Mouse (Mus musculus) gastrocnemius, adult 18-20 months (tissue): Measurements from ENCODE around the gene Grik3. TPM values are rescaled to one million over a fixed set of nuclear protein-coding genes. Genes with fewer than 3 reads are reported as not detected.

Source experiments
- DNase-seq: peaks from one replicate; pipeline ENCODE4 v3.0.0; 2021; ENCODE audit warnings: low spot score
- microRNA-seq: library from miRNA; unstranded; fragments of <30 nt; microRNA quantifications from one replicate; pipeline ENCODE4 v1.2.0, GENCODE M21; 2021
- total RNA-seq, 2 experiments: library from RNA; stranded (reverse); gene quantifications; 2 replicates each; pipeline ENCODE4 v1.2.3; 2021

Grik3 gene
- total RNA-seq, 2 experiments from 2014 or later = 0.12 to 0.18 TPM

- no peak for DNase-seq
These were observed 228.1 kb downstream of the Grik3 start for GRCm38 (mm10) chr4:125718429-125719140.

- no peak for DNase-seq
These were observed 235.7 kb downstream of the Grik3 start for GRCm38 (mm10) chr4:125726241-125726640.

- DNase-seq = no peak
These were observed 236.5 kb downstream of the Grik3 start for GRCm38 (mm10) chr4:125727030-125727429.

GRCm38 (mm10) chr4:125727626-125728025 lies 237.1 kb downstream of the Grik3 start:
- no peak for DNase-seq

- no peak for DNase-seq
These were observed 237.8 kb downstream of the Grik3 start for GRCm38 (mm10) chr4:125728091-125728863.

GRCm38 (mm10) chr4:125729305-125730220 lies 239.1 kb downstream of the Grik3 start:
- DNase-seq = no peak

GRCm38 (mm10) chr4:125730751-125731150 lies 240.3 kb downstream of the Grik3 start:
- DNase-seq = no peak

GRCm38 (mm10) chr4:125736783-125737182 lies 246.3 kb downstream of the Grik3 start:
- DNase-seq = no peak

- DNase-seq = no peak
These were observed 248.3 kb downstream of the Grik3 start for GRCm38 (mm10) chr4:125738825-125739224.

GRCm38 (mm10) chr4:125742162-125742571 lies 251.7 kb downstream of the Grik3 start:
- no peak for DNase-seq

- DNase-seq = no peak
These were observed 255.4 kb downstream of the Grik3 start for GRCm38 (mm10) chr4:125745902-125746301.

- DNase-seq = no peak
These were observed 265.9 kb downstream of the Grik3 start for GRCm38 (mm10) chr4:125756393-125756792.

GRCm38 (mm10) chr4:125760326-125760725 lies 269.8 kb downstream of the Grik3 start:
- DNase-seq = no peak

- no peak for DNase-seq
These were observed 272.6 kb downstream of the Grik3 start for GRCm38 (mm10) chr4:125763056-125763455.

Small RNA genes lying within 50 kb of the gene (microRNA-seq; reads per million reads assigned to microRNA genes)
- gene Mir692-2 = not detected
